Mouse (Mus musculus) CH12.LX (cell line): ENCODE measurements around the gene Fads1. TPM values are rescaled to one million over a fixed set of nuclear protein-coding genes. Genes with fewer than 3 reads are reported as not detected.
A peak's percentile ranks its signal among the peaks of the same experiment; 100 is the strongest.

Source experiments
- DNase-seq: peaks from one replicate; pipeline ENCODE4 v3.0.0-alpha.2; 2013; ENCODE audit errors: extremely low read depth
- H3K27ac ChIP-seq: 2 replicates; pipeline ENCODE4 v1.5.1; 2012; ENCODE audit warnings: low read depth, mild to moderate bottlenecking, control low read depth, moderate library complexity; ENCODE audit not compliant: insufficient read depth
- H3K27me3 ChIP-seq: replicated peaks from 2 replicates; pipeline ENCODE3; 2012; ENCODE audit warnings: inconsistent platforms
- H3K36me3 ChIP-seq, 2 experiments: replicated peaks in 1 of 2; 2 replicates each; pipeline versions ENCODE3 to v1.6.1; 2012; ENCODE audit warnings: inconsistent platforms in 1 of 2, low read length in 1 of 2, mild to moderate bottlenecking in 1 of 2, mixed read lengths in 1 of 2, moderate library complexity in 1 of 2; ENCODE audit not compliant: control insufficient read depth in 1 of 2, insufficient read depth in 1 of 2
- H3K4me1 ChIP-seq, 2 experiments: 2 replicates each; pipeline ENCODE4 v1.6.1; 2012; ENCODE audit warnings: inconsistent platforms in 1 of 2, moderate library complexity in 1 of 2; ENCODE audit not compliant: insufficient read depth in 2 of 2, control insufficient read depth in 1 of 2
- H3K4me2 ChIP-seq: 2 replicates; pipeline ENCODE4 v1.6.1; 2012; ENCODE audit warnings: low read depth, mild to moderate bottlenecking, control low read depth; ENCODE audit not compliant: poor library complexity, insufficient read depth, severe bottlenecking
- H3K4me3 ChIP-seq, 3 experiments: fragments of 150-350 bp in 1 of 3; sonication (generic) in 1 of 3; replicated peaks in 1 of 3; 2 replicates each; pipeline versions ENCODE3 to v1.5.1; 2011 to 2012; ENCODE audit warnings: low read depth in 2 of 3, low read length in 2 of 3, mild to moderate bottlenecking in 2 of 3, moderate library complexity in 2 of 3, control low read depth in 1 of 3, improper control_type of control experiment in 1 of 3, inconsistent platforms in 1 of 3, mixed read lengths in 1 of 3; ENCODE audit not compliant: poor library complexity in 1 of 3
- H3K79me2 ChIP-seq: replicated peaks from 2 replicates; pipeline ENCODE4 v1.6.1; 2012; ENCODE audit warnings: mild to moderate bottlenecking, moderate library complexity; ENCODE audit not compliant: control insufficient read depth, poor library complexity, insufficient read depth, severe bottlenecking; ENCODE audit errors: extremely low read depth
- H3K9ac ChIP-seq: 2 replicates; pipeline ENCODE4 v1.6.1; 2012; ENCODE audit warnings: low read depth, mild to moderate bottlenecking, control low read depth, moderate library complexity; ENCODE audit not compliant: insufficient read depth
- H3K9me3 ChIP-seq: replicated peaks from 2 replicates; pipeline ENCODE3; 2012; ENCODE audit warnings: low read length, inconsistent platforms, mixed read lengths
- BHLHE40 ChIP-seq: IDR thresholded peaks from 2 replicates; pipeline ENCODE4 v1.6.1; 2011; ENCODE audit warnings: mild to moderate bottlenecking, low read depth, low read length, improper control_type of control experiment
- CHD2 ChIP-seq: IDR thresholded peaks from 2 replicates; pipeline ENCODE4 v1.6.1; 2011; ENCODE audit warnings: low read length, improper control_type of control experiment
- CTCF ChIP-seq, 2 experiments: IDR thresholded peaks in 1 of 2; conservative IDR thresholded peaks in 1 of 2; 2 replicates each; pipeline ENCODE4 v1.5.1; 2011 to 2012; ENCODE audit warnings: low read depth in 2 of 2, low read length in 2 of 2, improper control_type of control experiment in 1 of 2, inconsistent platforms in 1 of 2, mild to moderate bottlenecking in 1 of 2, moderate library complexity in 1 of 2
- HCFC1 ChIP-seq: IDR thresholded peaks from 2 replicates; pipeline ENCODE4 v1.6.1; 2012; ENCODE audit warnings: low read depth, mild to moderate bottlenecking, inconsistent platforms, low read length, improper control_type of control experiment
- JUN ChIP-seq: IDR thresholded peaks from 2 replicates; pipeline ENCODE4 v1.6.1; 2011; ENCODE audit warnings: low read depth, mild to moderate bottlenecking, low read length, improper control_type of control experiment, moderate library complexity; ENCODE audit not compliant: insufficient read depth
- MAX ChIP-seq: IDR thresholded peaks from 2 replicates; pipeline ENCODE4 v1.6.1; 2011; ENCODE audit warnings: low read length, improper control_type of control experiment
- MXI1 ChIP-seq: IDR thresholded peaks from 2 replicates; pipeline ENCODE4 v1.6.1; 2011; ENCODE audit warnings: mild to moderate bottlenecking, low read depth, low read length, improper control_type of control experiment
- NELFE ChIP-seq: IDR thresholded peaks from 2 replicates; pipeline ENCODE4 v1.6.1; 2011; ENCODE audit warnings: low read depth, low read length, improper control_type of control experiment
- PAX5 ChIP-seq: IDR thresholded peaks from 2 replicates; pipeline ENCODE4 v1.6.1; 2012; ENCODE audit warnings: low read length, inconsistent platforms, mixed read lengths
- RAD21 ChIP-seq: IDR thresholded peaks from 2 replicates; pipeline ENCODE4 v1.6.1; 2011; ENCODE audit warnings: low read depth, mild to moderate bottlenecking, low read length, improper control_type of control experiment, moderate library complexity
- SMC3 ChIP-seq: IDR thresholded peaks from 2 replicates; pipeline ENCODE4 v1.6.1; 2011; ENCODE audit warnings: low read depth, low read length, improper control_type of control experiment
- TBP ChIP-seq: conservative IDR thresholded peaks from 2 replicates; pipeline ENCODE4 v1.6.1; 2011; ENCODE audit warnings: low read depth, low read length, improper control_type of control experiment
- ZKSCAN1 ChIP-seq: IDR thresholded peaks from 2 replicates; pipeline ENCODE4 v1.6.1; 2012; ENCODE audit warnings: low read depth, inconsistent platforms, low read length, improper control_type of control experiment, borderline replicate concordance
- ZMIZ1 ChIP-seq: IDR thresholded peaks from 2 replicates; pipeline ENCODE4 v1.6.1; 2012; ENCODE audit warnings: low read depth, mild to moderate bottlenecking, inconsistent platforms, low read length, improper control_type of control experiment
- ZNF384 ChIP-seq: IDR thresholded peaks from 2 replicates; pipeline ENCODE4 v1.6.1; 2012; ENCODE audit warnings: low read depth, low read length, improper control_type of control experiment, inconsistent platforms
- dilution Hi-C: fragments of 300-500 bp; cut with MboI; formaldehyde crosslinking; loops from 2 replicates; pipeline ENCODE4 v1.14.3; 2020; ENCODE audit warnings: low sequenced_read_pairs; ENCODE audit not compliant: extremely low pct_unique_long_range_greater_than_20kb, extremely low pct_ligation_motif_present
- in situ Hi-C: fragments of 300-500 bp; cut with MboI; formaldehyde crosslinking; loops from 3 replicates; pipeline ENCODE4 v1.14.3; 2019; ENCODE audit warnings: low sequenced_read_pairs, low pct_ligation_motif_present, low pct_unique_long_range_greater_than_20kb, mixed read lengths
- polyA plus RNA-seq: library from polyadenylated mRNA; unstranded; fragments of >175 nt; gene quantifications from 2 replicates; pipeline ENCODE4 v1.2.1, GENCODE M21; 2012; ENCODE audit warnings: low read depth; ENCODE audit not compliant: insufficient read length
- total RNA-seq, 2 experiments: library from RNA; depleted of rRNA; stranded (reverse); fragments of 300-350 nt in 1 of 2; fragments of >200 nt in 1 of 2; gene quantifications; 2 replicates each; pipeline ENCODE4 v1.2.3; 2012 to 2014

Gene Fads1
- total and polyA plus RNA-seq, 3 experiments = 30.6 to 44.7 (median 37.2) TPM

GRCm38 (mm10) chr19:10190796-10191195 is 8.1 kb downstream of the Fads1 start:
- no peaks in the 10 kb centered on the region for H3K79me2 ChIP-seq
- H3K4me3 ChIP-seq = no peak overlapping the region
- H3K27ac ChIP-seq = 0 out of 2 replicates have a peak overlapping the region, but pooled peaks have one; percentile 14
- in situ Hi-C loops = no loop called here
- no peaks in the 10 kb centered on the region for H3K9me3 ChIP-seq
- 0 out of 2 replicates have a peak, but pooled peaks have one; percentile 54 for TF ChIP-seq ZNF384
- TF ChIP-seq SMC3 = peak; percentile 67
- TF ChIP-seq MAX = no peak
- TF ChIP-seq HCFC1 = no peak
- TF ChIP-seq CTCF (conservative IDR thresholded peaks at IDR 0.05 in 1 of 2, IDR thresholded peaks at IDR 0.05 in 1 of 2; ENCODE audit: low read depth in 2 of 2, low read length in 2 of 2) = peak; percentile 70 to 73
- no peak for TF ChIP-seq NELFE
- no peak for TF ChIP-seq PAX5
- peak; percentile 48 for TF ChIP-seq RAD21
- dilution Hi-C loops = no loop called here
- no peaks in the 10 kb centered on the region for H3K27me3 ChIP-seq
- peak; percentile 65 for DNase-seq
- H3K4me1 ChIP-seq = peaks cover 4 to 22% of the 10 kb centered on the region in 2 experiments; a peak in 3 of 4 replicates
- H3K4me2 ChIP-seq = no peak overlapping the region
- peaks cover 64 to 93% of the 10 kb centered on the region in 2 experiments for H3K36me3 ChIP-seq
- no peak overlapping the region for H3K9ac ChIP-seq

- no peaks in the 10 kb centered on the region for H3K79me2 ChIP-seq
- no peak overlapping the region for H3K9ac ChIP-seq
- DNase-seq = peak; percentile 70
- 0 out of 2 replicates have a peak overlapping the region, but pooled peaks have one; percentile 14 for H3K27ac ChIP-seq
- peaks cover 4 to 22% of the 10 kb centered on the region in 2 experiments; a peak in 3 of 4 replicates for H3K4me1 ChIP-seq
- H3K36me3 ChIP-seq = peaks cover 65 to 93% of the 10 kb centered on the region in 2 experiments
- TF ChIP-seq BHLHE40 (peak; percentile 18; the same call in 1 of the 2 replicates), ZKSCAN1 (no peak), CHD2 (peak; percentile 93), MAX (peak; percentile 54; the same call in 1 of the 2 replicates)
- no peaks in the 10 kb centered on the region for H3K9me3 ChIP-seq
- dilution Hi-C loops (no loop called here), in situ Hi-C loops (no loop called here)
- H3K4me3 ChIP-seq = no peak overlapping the region
- no peaks in the 10 kb centered on the region for H3K27me3 ChIP-seq
- no peak overlapping the region for H3K4me2 ChIP-seq
These were observed 8.6 kb downstream of the Fads1 start for GRCm38 (mm10) chr19:10191326-10191725.

- Histone ChIP-seq H3K4me2 (no peak overlapping the region), H3K27ac (no peak overlapping the region), H3K9ac (no peak overlapping the region), H3K9me3 (no peaks in the 10 kb centered on the region), H3K4me1 (peaks cover 4 to 26% of the 10 kb centered on the region in 2 experiments; a peak in 3 of 4 replicates), H3K36me3 (peaks cover 49 to 91% of the 10 kb centered on the region in 2 experiments), H3K79me2 (no peaks in the 10 kb centered on the region), H3K27me3 (no peaks in the 10 kb centered on the region), H3K4me3 (no peak overlapping the region)
- DNase-seq = no peak
- no peak for TF ChIP-seq ZNF384
- no peak for TF ChIP-seq MXI1
- no peak for TF ChIP-seq TBP
- TF ChIP-seq ZMIZ1 = no peak
- TF ChIP-seq JUN = no peak
- in situ Hi-C loops (no loop called here), dilution Hi-C loops (no loop called here)
These were observed 11.6 kb downstream of the Fads1 start for GRCm38 (mm10) chr19:10194337-10194736.
